Mouse (Mus musculus) gastrocnemius, postnatal 14 days (tissue): ENCODE measurements around the gene Zfp59. TPM values are rescaled to one million over a fixed set of nuclear protein-coding genes. Genes with fewer than 3 reads are reported as not detected.
"Not testable (repeated sequence)": the region's sequence is repeated elsewhere in the genome, so short reads cannot be mapped to it uniquely, and the experiment has no call there.

Experiments
- DNase-seq: peaks from one replicate; pipeline ENCODE4 v3.0.0; 2021; ENCODE audit warnings: mixed read lengths
- intact Hi-C: fragments of 180-260 bp; cut with DNase I; formaldehyde crosslinking; loops from one replicate; pipeline ENCODE4 v1.15.1; 2025; ENCODE audit warnings: low total_unique reads
- total RNA-seq, 2 experiments: library from RNA; stranded (reverse); gene quantifications; 2 replicates each; pipeline ENCODE4 v1.2.3; 2021

The Zfp59 gene
- total RNA-seq, 2 experiments from 2014 or later = 1.5 to 1.8 TPM

- intact Hi-C loops = no loop called here
- peak; percentile 79 for DNase-seq
Observed at GRCm38 (mm10) chr7:27860396-27861235, 22.2 kb downstream of the Zfp59 start.

- DNase-seq, intact Hi-C loops: not testable (repeated sequence)
Observed at GRCm38 (mm10) chr7:27862578-27862977, 24.2 kb downstream of the Zfp59 start.

- intact Hi-C loops = no loop called here
- no peak for DNase-seq
Observed at GRCm38 (mm10) chr7:27881721-27882120, 43.3 kb downstream of the Zfp59 start.

- intact Hi-C loops = no loop called here
- DNase-seq = no peak
Observed at GRCm38 (mm10) chr7:27900601-27901000, 62.2 kb downstream of the Zfp59 start.

- no peak for DNase-seq
- intact Hi-C loops = no loop called here
Observed at GRCm38 (mm10) chr7:27905061-27905848, 66.8 kb downstream of the Zfp59 start.

Other genes starting within 250 kb of the Zfp59 start
- 100 to 1,000 TPM; 109 to 114 TPM for gene Akt2, start 247.1 kb upstream of the Zfp59 start, total RNA-seq
- gene Ttc9b, start 184.7 kb upstream of the Zfp59 start, total RNA-seq = not detected
- 10 to 100 TPM; 15.9 to 16.6 TPM for gene Map3k10, start 164.0 kb upstream of the Zfp59 start, total RNA-seq
- gene Zfp607b, start 149.3 kb upstream of the Zfp59 start, total RNA-seq = 1 to 10 TPM in 1 of 2 experiments, under 1 TPM in 1; 0.84 to 1.2 TPM
- 1 to 10 TPM; 5.6 to 6.2 TPM for gene Zfp60, start 107.2 kb upstream of the Zfp59 start, total RNA-seq
- gene Zfp626, start 31.4 kb upstream of the Zfp59 start, total RNA-seq = 1 to 10 TPM; 3.0 TPM
- 1 to 10 TPM; 1.7 to 2.0 TPM for gene Zfp607a, start 18.9 kb downstream of the Zfp59 start, total RNA-seq
- gene Zfp974, start 90.9 kb downstream of the Zfp59 start, total RNA-seq = 1 to 10 TPM; 3.3 to 3.8 TPM
- gene Zfp780b, start 140.6 kb downstream of the Zfp59 start, total RNA-seq = 1 to 10 TPM; 5.8 to 6.1 TPM
- gene Zfp850, start 175.5 kb downstream of the Zfp59 start, total RNA-seq = under 1 TPM; 0.53 to 0.68 TPM
- 100 to 1,000 TPM; 104 to 107 TPM for gene Psmc4, start 211.5 kb downstream of the Zfp59 start, total RNA-seq
- gene Fcgbp, start 232.6 kb downstream of the Zfp59 start, total RNA-seq = under 1 TPM in 1 of 2 experiments, not detected in 1; 0.12 TPM